Mouse (Mus musculus) stomach, embryonic 16.5 days (tissue): ENCODE measurements at regions not wholly inside any gene's neighbourhood (a gene's known extent, or its start where the extent isn't known, plus 50 kb on each side); places are given as distances from the start of the nearest gene placed in this dataset.
"Not testable (repeated sequence)": the region's sequence is repeated elsewhere in the genome, so short reads cannot be mapped to it uniquely, and the experiment has no call there.

Experiments
- ATAC-seq: fragments of 200-750 bp; cut with Nextera tagmentation; 2 replicates; pipeline ENCODE4 v1.8.0; 2017; ENCODE audit warnings: moderate number of reproducible peaks, moderate TSS enrichment; ENCODE audit not compliant: insufficient read depth, low FRiP score
- H3K27ac ChIP-seq: fragments of 300-500 bp; sonication (generic); 2 replicates; pipeline ENCODE4 v1.5.1; 2014; ENCODE audit warnings: low read length
- H3K27me3 ChIP-seq: fragments of 300-500 bp; sonication (generic); 2 replicates; pipeline ENCODE4 v1.6.1; 2014; ENCODE audit warnings: low read length, control low read depth, mixed read lengths; ENCODE audit not compliant: control insufficient read depth, insufficient read depth
- H3K36me3 ChIP-seq: fragments of 300-500 bp; sonication (generic); 2 replicates; pipeline ENCODE4 v1.6.1; 2014; ENCODE audit warnings: low read length; ENCODE audit not compliant: control insufficient read depth, insufficient read depth
- H3K4me1 ChIP-seq: fragments of 300-500 bp; sonication (generic); 2 replicates; pipeline ENCODE4 v1.6.1; 2014; ENCODE audit warnings: low read length, control low read depth, mixed read lengths; ENCODE audit not compliant: control insufficient read depth, insufficient read depth
- H3K4me2 ChIP-seq: fragments of 300-500 bp; sonication (generic); 2 replicates; pipeline ENCODE4 v1.6.1; 2014; ENCODE audit warnings: low read depth, low read length, mixed read lengths
- H3K4me3 ChIP-seq: fragments of 300-500 bp; sonication (generic); replicated peaks from 2 replicates; pipeline ENCODE4 v1.5.1; 2014; ENCODE audit warnings: mild to moderate bottlenecking, low read length
- H3K9ac ChIP-seq: fragments of 300-500 bp; sonication (generic); 2 replicates; pipeline ENCODE4 v1.6.1; 2014; ENCODE audit warnings: low read length
- H3K9me3 ChIP-seq: fragments of 300-500 bp; sonication (generic); replicated peaks from 2 replicates; pipeline ENCODE4 v1.6.1; 2016; ENCODE audit warnings: low read length, control low read depth; ENCODE audit not compliant: control insufficient read depth
- WGBS: fragments of 180-500 bp; shearing (Covaris S2); extraction: QIAGEN DNeasy Blood & Tissue Kit; methylation state at CpG from one replicate; pipeline ENCODE4 v1.1.7; 2014; 5-methylcytosine and 5-hydroxymethylcytosine counted together

DNA sequence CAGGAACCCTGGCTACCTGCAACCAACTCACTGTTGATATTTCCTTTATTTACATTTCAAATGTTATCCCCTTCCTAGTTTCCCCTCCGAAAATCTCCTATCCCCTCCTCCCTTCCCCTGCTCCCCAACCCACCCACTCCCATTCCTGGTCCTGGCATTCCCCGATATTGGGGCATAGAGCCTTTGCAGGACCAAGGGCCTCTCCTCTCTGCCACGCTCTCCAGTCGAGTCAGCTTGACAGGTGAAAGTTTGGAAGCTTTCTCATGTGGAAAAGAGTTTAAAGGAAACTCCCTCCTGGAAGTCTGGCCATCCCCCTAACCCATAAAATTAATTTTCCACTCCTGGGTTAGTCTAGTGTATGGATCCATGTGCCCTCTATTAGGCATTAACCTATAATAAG, 229.9 kb downstream of the Samd9l start:
- ATAC-seq, H3K9me3 ChIP-seq, H3K27ac ChIP-seq, H3K4me3 ChIP-seq, H3K4me1 ChIP-seq, H3K36me3 ChIP-seq, H3K27me3 ChIP-seq, H3K9ac ChIP-seq, H3K4me2 ChIP-seq: not testable (repeated sequence)
- 61% methylated on average over 4 of the region's 4 CpGs for WGBS

GRCm38 (mm10) chr6:3166149-3166548, 233.2 kb downstream of the Samd9l start:
- ATAC-seq, H3K27me3 ChIP-seq, H3K27ac ChIP-seq, H3K4me3 ChIP-seq, H3K4me1 ChIP-seq, H3K9me3 ChIP-seq, H3K4me2 ChIP-seq, H3K36me3 ChIP-seq, H3K9ac ChIP-seq: not testable (repeated sequence)
- WGBS, result no CpG with 5 or more reads among the region's 1 CpGs

- H3K27ac ChIP-seq, result not testable (repeated sequence)
Measured at GRCm38 (mm10) chr6:3151901-3152300, 247.5 kb downstream of the Samd9l start.

DNA sequence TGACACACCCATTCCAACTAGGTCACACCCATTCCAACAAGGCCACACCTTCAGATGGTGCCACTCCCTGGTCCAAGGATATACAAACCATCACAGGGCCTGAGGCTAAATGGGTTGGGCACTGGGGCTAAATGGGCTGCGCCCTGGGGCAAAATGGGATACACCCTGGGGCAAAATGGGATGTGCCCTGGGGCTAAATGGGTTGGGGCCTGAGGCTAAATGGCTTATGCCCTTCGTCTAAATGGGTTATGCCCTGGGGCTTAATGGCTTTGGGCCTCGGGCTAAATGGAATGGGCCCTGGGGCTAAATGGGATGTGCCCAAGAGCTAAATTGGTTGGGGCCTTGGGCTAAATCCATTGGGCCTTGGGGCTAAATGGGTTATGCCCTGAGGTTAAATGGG, 261.5 kb downstream of the Samd9l start:
- not testable (repeated sequence) for ATAC-seq, H3K27ac ChIP-seq, H3K36me3 ChIP-seq, H3K27me3 ChIP-seq, H3K9ac ChIP-seq, H3K9me3 ChIP-seq, H3K4me1 ChIP-seq, H3K4me2 ChIP-seq, H3K4me3 ChIP-seq
- WGBS, result 88% methylated on average over 3 of the region's 3 CpGs

More at GRCm38 (mm10) chr6:3151901-3152300, 247.5 kb downstream of the Samd9l start:
- H3K4me1 ChIP-seq, H3K9me3 ChIP-seq, H3K27me3 ChIP-seq, H3K4me3 ChIP-seq, H3K9ac ChIP-seq, ATAC-seq, H3K36me3 ChIP-seq, H3K4me2 ChIP-seq: not testable (repeated sequence)
- WGBS, result 45% methylated on average over 2 of the region's 2 CpGs

DNA sequence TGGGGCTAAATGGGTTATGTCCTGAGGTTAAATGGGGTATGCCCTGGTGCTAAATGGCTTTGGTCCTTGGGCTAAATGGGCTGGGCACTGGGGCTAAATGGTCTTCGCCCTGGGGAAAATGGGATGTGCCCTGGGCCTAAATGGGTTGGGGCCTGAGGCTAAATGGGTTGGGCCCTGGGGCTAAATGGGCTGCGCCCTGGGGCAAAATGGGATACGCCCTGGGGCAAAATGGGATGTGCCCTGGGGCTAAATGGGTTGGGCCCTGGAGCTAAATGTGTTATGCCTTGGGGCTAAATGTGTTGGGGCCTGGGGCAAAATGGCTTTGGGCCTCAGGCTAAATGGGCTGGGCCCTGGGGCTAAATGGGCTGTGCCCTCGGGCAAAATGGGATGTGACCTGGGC, 265.6 kb downstream of the Samd9l start:
- H3K27me3 ChIP-seq, H3K36me3 ChIP-seq, H3K9me3 ChIP-seq, H3K4me1 ChIP-seq, H3K9ac ChIP-seq, H3K27ac ChIP-seq, ATAC-seq, H3K4me3 ChIP-seq, H3K4me2 ChIP-seq: not testable (repeated sequence)
- 74% methylated on average over 4 of the region's 4 CpGs for WGBS

DNA sequence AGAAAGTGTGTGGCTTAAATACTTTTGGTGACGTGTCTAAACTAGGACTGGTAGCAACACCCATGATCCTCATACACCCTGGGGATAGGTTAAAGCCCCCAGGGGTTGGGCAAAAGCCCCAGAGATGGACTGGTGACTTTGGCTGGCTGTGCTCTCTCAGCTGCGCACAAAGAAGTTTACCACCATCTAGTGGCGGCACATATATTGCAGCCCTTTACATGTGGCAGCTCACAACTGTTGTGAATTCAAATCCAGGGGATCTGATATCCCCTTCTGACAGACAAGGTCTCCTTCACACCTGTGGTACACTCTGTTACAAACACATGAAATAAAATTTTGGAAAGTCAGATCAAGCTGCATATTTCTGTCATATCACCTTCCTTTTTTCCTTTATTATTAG, 283.1 kb downstream of the Samd9l start:
- not testable (repeated sequence) for H3K9me3 ChIP-seq, H3K36me3 ChIP-seq, H3K4me1 ChIP-seq, H3K27ac ChIP-seq, H3K4me2 ChIP-seq, H3K27me3 ChIP-seq, H3K4me3 ChIP-seq, H3K9ac ChIP-seq, ATAC-seq
- WGBS, result 9% methylated on average over 1 of the region's 3 CpGs
